Mouse (Mus musculus) midbrain, embryonic 12.5 days (tissue): ENCODE data around the gene Hoxc10. TPM values are rescaled to one million over a fixed set of nuclear protein-coding genes. Genes with fewer than 3 reads are reported as not detected.

Experiments used
- ATAC-seq: fragments of 200-750 bp; cut with Nextera tagmentation; 2 replicates; pipeline ENCODE4 v1.8.0; 2017; ENCODE audit warnings: low read depth, moderate TSS enrichment, moderate library complexity; ENCODE audit not compliant: low FRiP score
- H3K27ac ChIP-seq: fragments of 300-500 bp; sonication (generic); replicated peaks from 2 replicates; pipeline ENCODE4 v1.5.1; 2016; ENCODE audit warnings: mild to moderate bottlenecking
- H3K27me3 ChIP-seq: fragments of 300-500 bp; sonication (generic); 2 replicates; pipeline ENCODE4 v1.6.1; 2016; ENCODE audit warnings: mild to moderate bottlenecking
- H3K36me3 ChIP-seq: fragments of 300-500 bp; sonication (generic); 2 replicates; pipeline ENCODE4 v1.6.1; 2016
- H3K4me1 ChIP-seq: fragments of 300-500 bp; sonication (generic); 2 replicates; pipeline ENCODE4 v1.6.1; 2016
- H3K4me2 ChIP-seq: fragments of 300-500 bp; sonication (generic); replicated peaks from 2 replicates; pipeline ENCODE4 v1.6.1; 2016; ENCODE audit warnings: mild to moderate bottlenecking, moderate library complexity
- H3K4me3 ChIP-seq: fragments of 300-500 bp; sonication (generic); 2 replicates; pipeline ENCODE4 v1.5.1; 2016; ENCODE audit warnings: mild to moderate bottlenecking
- H3K9ac ChIP-seq: fragments of 300-500 bp; sonication (generic); replicated peaks from 2 replicates; pipeline ENCODE4 v1.6.1; 2016; ENCODE audit warnings: mild to moderate bottlenecking, moderate library complexity
- H3K9me3 ChIP-seq: fragments of 300-500 bp; sonication (generic); 2 replicates; pipeline ENCODE4 v1.6.1; 2016; ENCODE audit warnings: mild to moderate bottlenecking
- WGBS: fragments of 180-500 bp; shearing (Covaris S2); methylation state at CpG from one replicate; pipeline ENCODE4 v1.1.7; 2016; 5-methylcytosine and 5-hydroxymethylcytosine counted together
- polyA plus RNA-seq: library from polyadenylated mRNA; unstranded; fragments of >200 nt; fragmentation: Nextera tagmentation; extraction: Ambion mirVana; gene quantifications from 2 replicates; pipeline ENCODE4 v1.2.1, GENCODE M21; 2016

The Hoxc10 gene
- polyA plus RNA-seq, 1 experiment from 2014 or later: not detected

DNA sequence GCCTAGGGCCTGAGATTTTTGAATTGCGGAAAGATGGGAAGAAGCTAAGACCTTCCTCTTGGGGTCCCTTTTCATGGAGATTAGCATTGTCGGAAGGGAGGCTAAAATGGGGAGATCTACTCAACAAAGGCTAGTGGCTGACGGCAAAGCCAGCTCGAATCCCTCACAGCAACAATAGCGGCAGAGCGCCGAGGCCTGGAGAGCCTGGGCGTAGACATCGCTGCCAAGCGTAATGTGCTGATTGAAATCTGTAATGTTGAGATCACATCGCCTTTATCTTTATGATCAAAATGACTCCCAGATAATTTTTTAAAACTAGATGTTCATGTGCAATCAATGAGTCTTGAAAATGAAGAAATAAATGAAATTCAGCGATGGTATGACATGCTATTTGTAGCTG is 32.2 kb upstream of the Hoxc10 start:
- no peak overlapping the region for H3K4me2 ChIP-seq
- H3K9ac ChIP-seq: no peak overlapping the region
- H3K27me3 ChIP-seq: peaks cover 100% of the 10 kb centered on the region
- WGBS: under 1% methylated on average over 12 of the region's 12 CpGs
- H3K4me1 ChIP-seq: peaks cover under 1% of the 10 kb centered on the region; the same call in 1 of the 2 replicates
- H3K36me3 ChIP-seq: no peaks in the 10 kb centered on the region
- H3K4me3 ChIP-seq: no peak overlapping the region
- no peak for ATAC-seq
- no peak overlapping the region for H3K27ac ChIP-seq
- H3K9me3 ChIP-seq: no peaks in the 10 kb centered on the region

DNA sequence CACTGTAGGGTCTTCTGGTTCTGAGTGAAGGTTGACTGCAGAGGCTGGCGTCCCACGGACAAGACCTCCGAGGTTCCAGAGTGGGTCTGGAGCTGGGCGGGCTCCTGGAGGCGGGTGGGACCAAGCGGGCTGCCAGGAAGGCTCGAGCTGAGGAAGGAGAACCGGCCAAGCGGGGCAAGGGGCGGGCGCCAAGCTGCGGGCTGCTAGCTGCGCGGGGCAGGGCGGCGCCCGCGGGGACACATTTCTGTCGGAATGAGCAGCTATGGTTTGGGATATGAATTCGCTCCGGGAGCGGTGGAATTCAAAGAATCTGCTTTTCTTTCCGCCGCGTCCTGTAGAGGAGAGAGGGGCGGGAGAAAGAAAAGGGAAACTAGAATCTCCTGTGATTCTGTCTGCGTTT is 31.7 kb upstream of the Hoxc10 start:
- Histone ChIP-seq H3K4me1 (peaks cover 4% of the 10 kb centered on the region; the same call in 1 of the 2 replicates), H3K27me3 (peaks cover 100% of the 10 kb centered on the region), H3K4me3 (no peak overlapping the region), H3K27ac (no peak overlapping the region), H3K9me3 (no peaks in the 10 kb centered on the region), H3K4me2 (no peak overlapping the region), H3K36me3 (no peaks in the 10 kb centered on the region), H3K9ac (no peak overlapping the region)
- WGBS: under 1% methylated on average over 24 of the region's 27 CpGs
- ATAC-seq: no peak

DNA sequence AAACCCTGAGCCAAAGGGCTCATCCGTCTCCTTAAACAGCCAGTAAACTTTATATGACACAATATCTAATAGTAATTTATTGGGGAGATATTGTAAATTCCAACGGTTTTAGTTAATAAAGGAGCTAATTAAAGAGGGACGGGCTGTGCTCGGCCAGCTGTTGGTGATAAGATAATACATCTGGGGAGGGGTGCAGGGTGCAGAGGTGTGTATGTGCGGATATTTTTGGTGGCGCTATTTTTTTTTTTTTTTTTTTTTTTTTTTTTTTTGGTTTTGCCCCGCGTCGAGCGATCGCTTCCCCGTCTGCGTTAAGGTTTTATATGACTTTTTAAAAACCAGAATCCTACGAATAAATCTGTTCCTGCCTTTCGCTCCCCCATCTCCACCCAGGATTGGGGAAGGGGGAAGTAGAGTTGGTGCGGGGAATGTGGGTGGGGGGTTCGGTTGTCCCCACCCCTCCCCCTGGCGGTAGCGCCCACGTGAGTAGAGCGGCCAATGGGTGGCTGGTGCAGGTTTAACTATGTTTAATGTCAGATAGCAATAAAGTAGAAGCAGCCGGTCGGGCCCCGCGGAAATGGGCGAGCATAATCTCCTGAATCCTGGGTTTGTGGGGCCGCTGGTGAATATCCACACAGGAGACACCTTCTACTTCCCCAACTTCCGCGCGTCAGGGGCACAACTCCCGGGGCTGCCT is 30.2 kb upstream of the Hoxc10 start, which contains the start of gene Hoxc12:
Gene Hoxc12, plus strand, starts transcription at position 479 of the 694 bp plus-strand sequence.
- no peak within 1 kb of the TSS for H3K9ac ChIP-seq
- H3K4me3 ChIP-seq: no peak within 1 kb of the TSS
- peaks cover 100% of the 10 kb centered on the region for H3K27me3 ChIP-seq
- no peaks in the 10 kb centered on the region for H3K36me3 ChIP-seq
- H3K4me2 ChIP-seq: no peak within 1 kb of the TSS
- 1% methylated on average over 31 of the region's 31 CpGs for WGBS
- no peaks in the 10 kb centered on the region for H3K9me3 ChIP-seq
- no peak for ATAC-seq
- peaks cover 4% of the 10 kb centered on the region; the same call in 1 of the 2 replicates for H3K4me1 ChIP-seq
- H3K27ac ChIP-seq: no peak within 1 kb of the TSS

DNA sequence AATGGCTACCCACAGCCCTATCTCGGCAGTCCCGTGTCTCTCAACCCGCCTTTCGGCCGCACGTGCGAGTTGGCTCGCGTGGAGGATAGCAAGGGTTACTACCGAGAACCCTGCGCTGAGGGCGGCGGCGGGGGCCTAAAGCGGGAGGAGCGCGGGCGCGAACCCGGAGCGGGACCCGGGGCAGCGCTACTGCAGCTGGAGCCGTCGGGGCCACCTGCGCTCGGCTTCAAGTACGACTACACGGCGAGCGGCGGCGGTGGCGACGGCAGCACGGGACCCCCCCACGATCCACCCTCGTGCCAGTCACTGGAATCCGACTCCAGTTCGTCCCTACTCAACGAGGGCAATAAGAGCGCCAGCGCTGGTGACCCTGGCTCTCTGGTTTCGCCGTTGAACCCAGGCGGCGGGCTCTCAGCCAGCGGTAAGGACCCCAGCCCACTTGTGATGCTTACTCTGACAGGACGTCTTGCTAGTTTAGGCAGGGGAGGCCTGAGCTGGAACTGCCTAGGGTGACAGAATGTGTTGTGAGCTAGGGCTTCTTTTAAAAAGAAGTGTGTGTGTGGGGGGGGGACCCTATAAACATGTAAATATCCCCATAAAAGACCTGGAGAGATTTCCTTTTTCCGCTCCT is 29.4 kb upstream of the Hoxc10 start:
- Histone ChIP-seq H3K27ac (no peak overlapping the region), H3K9me3 (no peaks in the 10 kb centered on the region), H3K9ac (no peak overlapping the region), H3K27me3 (peaks cover 100% of the 10 kb centered on the region), H3K4me1 (peaks cover 4% of the 10 kb centered on the region; the same call in 1 of the 2 replicates), H3K36me3 (no peaks in the 10 kb centered on the region), H3K4me2 (no peak overlapping the region), H3K4me3 (no peak overlapping the region)
- no peak for ATAC-seq
- 1% methylated on average over 50 of the region's 50 CpGs for WGBS

DNA sequence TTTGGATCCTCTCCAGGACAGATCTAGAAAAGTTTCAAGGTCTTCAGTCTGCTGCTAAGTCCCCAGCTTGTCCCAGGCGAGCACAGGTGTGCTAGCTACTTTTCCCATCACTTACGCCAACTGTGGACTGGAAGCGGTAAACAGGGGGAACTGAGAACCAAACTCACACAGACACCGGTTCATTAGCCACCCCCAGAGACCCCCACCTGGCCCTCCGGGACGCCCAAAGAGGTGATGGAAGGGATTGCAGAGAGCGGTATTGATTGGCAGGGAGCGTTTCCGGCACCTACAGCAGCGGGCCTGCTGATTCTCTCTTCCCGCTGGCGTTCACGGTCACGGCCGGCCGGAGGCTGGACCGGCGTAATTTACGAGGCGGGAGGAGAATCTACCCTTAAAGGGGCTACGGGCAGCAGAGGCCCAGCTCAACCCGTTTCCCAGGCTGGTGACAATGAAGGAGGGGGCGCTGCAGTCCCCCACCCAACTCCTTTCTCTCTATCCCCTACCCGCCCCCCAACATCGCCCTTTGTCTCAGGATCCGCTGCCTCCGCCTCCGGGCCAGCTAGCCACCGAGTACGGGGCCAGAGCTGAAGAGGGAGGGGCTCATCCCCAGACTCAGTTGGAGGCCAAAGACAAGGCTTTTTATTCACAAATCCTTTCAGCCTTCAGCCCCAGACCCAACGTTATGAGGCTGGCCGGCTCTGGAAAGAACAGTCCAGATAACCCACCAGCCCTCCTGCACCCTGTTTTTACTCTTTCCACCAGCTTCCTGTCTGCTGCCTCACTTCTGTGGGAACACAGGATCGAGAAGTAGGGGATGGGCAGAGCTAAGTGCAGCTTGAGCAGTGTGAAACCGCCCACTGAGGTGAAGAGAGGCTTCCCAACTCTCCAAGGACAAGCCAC is 27.1 kb upstream of the Hoxc10 start:
- Histone ChIP-seq H3K4me2 (no peak overlapping the region; the same call in 1 of the 2 replicates), H3K9me3 (no peaks in the 10 kb centered on the region), H3K27me3 (peaks cover 97% of the 10 kb centered on the region), H3K27ac (no peak overlapping the region), H3K36me3 (no peaks in the 10 kb centered on the region), H3K9ac (no peak overlapping the region), H3K4me3 (no peak overlapping the region), H3K4me1 (peaks cover 8% of the 10 kb centered on the region)
- ATAC-seq: no peak
- under 1% methylated on average over 33 of the region's 34 CpGs for WGBS

DNA sequence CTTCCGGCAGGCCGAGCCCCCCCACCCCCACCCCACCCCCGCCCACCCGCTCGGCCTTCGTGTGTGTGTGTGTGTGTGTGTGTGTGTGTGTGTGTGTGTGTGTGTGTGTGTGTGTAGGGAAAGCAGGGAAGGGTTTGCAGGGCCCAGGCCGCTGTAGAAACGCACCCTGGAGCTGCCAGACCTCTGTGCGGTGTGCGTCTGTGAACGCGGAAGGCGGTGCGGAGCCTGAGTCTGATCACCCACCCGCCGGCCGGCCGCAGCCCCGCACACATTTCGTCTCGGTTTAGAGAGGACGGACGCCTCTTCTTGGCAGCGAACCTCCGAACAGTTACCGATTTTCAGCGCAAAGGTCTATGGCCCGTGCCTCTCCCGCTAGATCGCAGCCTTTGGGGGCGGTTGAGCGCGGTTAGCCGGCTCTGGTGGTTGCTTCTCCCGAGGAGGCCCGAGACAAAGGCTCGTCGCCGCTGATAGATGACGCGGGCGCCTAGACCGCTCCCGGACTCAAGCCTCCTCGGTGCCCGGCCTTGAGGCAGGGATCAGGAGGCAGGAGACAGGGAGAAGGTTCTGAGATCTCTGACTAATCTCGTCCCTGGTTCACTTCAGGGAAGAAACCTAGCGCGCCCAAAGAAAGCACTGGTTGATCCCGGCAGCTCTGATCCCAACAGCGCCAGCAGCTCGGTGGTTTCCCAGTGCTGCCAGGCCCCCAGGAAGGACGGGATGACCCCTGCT is 23.7 kb upstream of the Hoxc10 start:
- Histone ChIP-seq H3K4me2 (peak overlapping the region; percentile 25), H3K4me1 (peaks cover 8% of the 10 kb centered on the region), H3K27ac (no peak overlapping the region), H3K9ac (no peak overlapping the region), H3K36me3 (no peaks in the 10 kb centered on the region), H3K4me3 (peak overlapping the region; percentile 21), H3K27me3 (peaks cover 97% of the 10 kb centered on the region), H3K9me3 (no peaks in the 10 kb centered on the region)
- ATAC-seq: no peak
- under 1% methylated on average over 46 of the region's 53 CpGs for WGBS

DNA sequence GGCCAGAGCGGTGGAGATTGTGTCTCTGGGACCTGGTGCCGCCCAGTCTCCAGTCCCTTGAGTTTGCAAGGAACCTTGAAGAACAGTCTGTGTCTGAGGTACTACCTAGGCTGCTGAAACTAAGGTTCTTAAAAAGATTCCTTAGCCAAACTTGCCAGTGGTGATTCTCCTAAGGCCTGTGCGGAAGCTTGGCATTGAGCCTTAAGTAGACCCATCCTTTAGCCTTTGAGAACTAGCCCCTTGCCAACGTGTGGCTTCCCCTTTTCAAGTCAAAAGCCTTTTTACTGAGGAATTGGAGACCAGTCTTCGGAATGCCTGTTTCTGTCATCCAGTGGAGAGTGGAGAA is 23.2 kb upstream of the Hoxc10 start:
- ATAC-seq: no peak
- H3K9ac ChIP-seq: no peak overlapping the region
- H3K4me2 ChIP-seq: peak overlapping the region; percentile 25; the same call in 1 of the 2 replicates

DNA sequence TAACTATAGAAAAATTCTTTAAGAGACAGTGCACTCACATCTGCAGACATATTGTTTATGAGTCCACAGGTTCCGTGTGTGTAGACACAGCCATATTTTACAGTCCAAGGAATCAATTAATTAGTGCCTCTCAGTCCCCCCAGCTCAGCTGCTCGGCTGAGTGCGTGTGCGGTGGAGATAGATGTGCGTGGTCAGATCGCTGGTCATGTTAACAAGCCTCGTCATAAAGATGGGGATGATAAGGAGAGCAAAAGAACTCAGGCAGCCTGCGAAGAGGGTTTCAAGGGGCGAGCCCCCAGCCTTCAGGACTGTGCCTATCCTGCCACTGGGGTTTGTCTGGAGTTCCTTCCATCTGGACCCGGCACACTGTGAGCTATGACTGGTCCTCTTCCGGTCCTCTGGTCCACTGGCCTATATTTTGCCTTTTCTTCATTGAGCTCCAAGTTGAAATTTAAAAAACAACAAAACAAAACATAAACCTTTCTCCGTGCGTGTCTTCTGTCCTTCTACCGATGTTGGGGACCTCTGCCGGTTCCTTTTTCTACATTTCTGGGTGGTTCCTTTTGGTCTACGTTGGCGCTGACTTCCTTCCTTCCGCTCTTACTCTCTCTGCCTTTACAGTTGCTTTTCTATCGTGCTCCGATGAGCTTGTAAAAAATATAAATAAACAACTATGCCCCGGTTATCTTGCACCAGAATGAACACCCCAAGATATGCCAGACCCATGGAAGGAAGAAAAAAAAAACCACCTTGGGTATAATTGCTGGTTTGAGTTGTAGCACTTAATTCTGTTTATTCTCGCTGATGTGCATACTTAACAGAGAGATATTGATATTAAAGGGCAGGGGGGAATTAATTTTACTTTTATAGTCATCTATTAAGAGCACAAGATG is 21.2 kb upstream of the Hoxc10 start:
- no peaks in the 10 kb centered on the region for H3K36me3 ChIP-seq
- ATAC-seq: no peak
- H3K27ac ChIP-seq: no peak overlapping the region
- no peak overlapping the region for H3K4me2 ChIP-seq
- WGBS: 10% methylated on average over 22 of the region's 22 CpGs
- no peak overlapping the region for H3K4me3 ChIP-seq
- no peak overlapping the region for H3K9ac ChIP-seq
- no peaks in the 10 kb centered on the region for H3K9me3 ChIP-seq
- peaks cover 97% of the 10 kb centered on the region for H3K27me3 ChIP-seq
- peaks cover 4% of the 10 kb centered on the region for H3K4me1 ChIP-seq

More for the DNA sequence above, 23.2 kb upstream of the Hoxc10 start:
- Histone ChIP-seq H3K4me3 (no peak overlapping the region; the same call in 1 of the 2 replicates), H3K27ac (no peak overlapping the region), H3K4me1 (peaks cover 8% of the 10 kb centered on the region), H3K9me3 (no peaks in the 10 kb centered on the region), H3K36me3 (no peaks in the 10 kb centered on the region), H3K27me3 (peaks cover 97% of the 10 kb centered on the region)
- WGBS: 3% methylated on average over 5 of the region's 5 CpGs

DNA sequence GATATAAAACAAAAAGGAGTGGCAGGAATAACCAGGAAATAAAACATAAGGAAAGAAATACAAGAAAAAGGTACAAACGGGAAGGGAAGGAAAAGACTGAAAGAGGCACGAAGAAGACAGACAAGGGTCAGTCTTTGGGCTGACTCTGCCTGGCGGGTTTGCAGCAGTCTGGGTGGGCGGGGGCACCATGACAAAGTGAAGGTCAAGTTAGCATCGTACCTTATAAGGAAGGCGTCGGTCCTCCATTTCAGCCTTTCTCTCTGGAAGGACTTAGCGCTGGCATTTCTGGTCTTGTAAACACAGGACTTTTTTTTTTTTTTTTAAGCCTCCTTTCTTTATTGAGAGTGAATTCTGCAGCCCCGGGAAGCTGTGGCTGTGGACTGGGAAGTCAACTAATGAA is 19.3 kb upstream of the Hoxc10 start:
- Histone ChIP-seq H3K4me3 (no peak overlapping the region), H3K36me3 (no peaks in the 10 kb centered on the region), H3K27ac (no peak overlapping the region), H3K9me3 (no peaks in the 10 kb centered on the region), H3K9ac (no peak overlapping the region), H3K4me2 (no peak overlapping the region), H3K4me1 (peaks cover 4% of the 10 kb centered on the region), H3K27me3 (peaks cover 97% of the 10 kb centered on the region)
- 1% methylated on average over 9 of the region's 9 CpGs for WGBS
- no peak for ATAC-seq

DNA sequence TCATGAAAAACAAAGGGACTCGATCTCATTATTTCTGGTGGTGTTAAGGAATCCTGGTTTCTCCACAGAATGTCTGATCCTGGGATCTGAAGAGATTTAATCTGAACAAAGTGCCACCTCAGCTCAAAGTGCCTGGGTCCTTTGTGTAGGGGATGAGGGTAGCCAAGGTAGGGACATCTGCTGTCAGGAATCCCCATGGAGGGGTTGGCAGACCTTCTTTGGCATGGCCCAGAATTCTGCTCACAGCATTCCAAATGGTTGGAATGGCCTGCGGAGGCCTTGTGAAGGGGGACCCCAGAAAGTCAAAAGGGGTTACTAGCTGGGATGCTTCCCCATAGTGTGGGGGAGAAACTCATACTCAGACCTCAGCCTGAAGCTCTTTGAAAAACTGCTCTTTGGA is 17.8 kb upstream of the Hoxc10 start:
- no peaks in the 10 kb centered on the region for H3K4me1 ChIP-seq
- no peak overlapping the region for H3K4me3 ChIP-seq
- no peaks in the 10 kb centered on the region for H3K36me3 ChIP-seq
- no peak overlapping the region for H3K4me2 ChIP-seq
- H3K27ac ChIP-seq: no peak overlapping the region
- no peak overlapping the region for H3K9ac ChIP-seq
- ATAC-seq: no peak
- no peaks in the 10 kb centered on the region for H3K9me3 ChIP-seq
- WGBS: 7% methylated on average over 2 of the region's 2 CpGs
- H3K27me3 ChIP-seq: peaks cover 97% of the 10 kb centered on the region

DNA sequence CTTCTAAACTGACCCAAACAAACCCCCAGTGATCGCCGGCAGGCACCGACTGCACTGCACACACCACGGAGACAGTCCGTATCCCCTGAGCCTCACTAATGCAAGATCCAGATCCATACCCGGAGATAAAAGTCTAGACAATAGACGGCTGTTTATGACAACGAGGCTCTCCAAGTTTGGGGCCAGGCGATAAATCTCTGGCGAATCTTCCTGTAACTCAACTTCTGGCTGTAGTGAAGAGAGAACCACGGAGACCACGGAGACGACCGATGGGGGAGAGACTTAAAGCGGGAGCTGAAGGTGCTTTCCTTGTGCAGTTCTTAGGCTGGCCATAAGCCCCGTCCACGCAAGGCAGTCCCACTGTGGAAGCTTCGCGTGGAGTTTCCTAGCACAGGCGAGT is 16.9 kb upstream of the Hoxc10 start:
- H3K4me1 ChIP-seq: no peaks in the 10 kb centered on the region
- H3K9me3 ChIP-seq: no peaks in the 10 kb centered on the region
- H3K27ac ChIP-seq: no peak overlapping the region
- no peaks in the 10 kb centered on the region for H3K36me3 ChIP-seq
- H3K4me2 ChIP-seq: no peak overlapping the region
- H3K9ac ChIP-seq: no peak overlapping the region
- H3K27me3 ChIP-seq: peaks cover 99% of the 10 kb centered on the region
- no peak for ATAC-seq
- H3K4me3 ChIP-seq: no peak overlapping the region
- WGBS: 2% methylated on average over 20 of the region's 20 CpGs
